Mouse (Mus musculus): ENCODE results near the gene Trim2.

DNA sequence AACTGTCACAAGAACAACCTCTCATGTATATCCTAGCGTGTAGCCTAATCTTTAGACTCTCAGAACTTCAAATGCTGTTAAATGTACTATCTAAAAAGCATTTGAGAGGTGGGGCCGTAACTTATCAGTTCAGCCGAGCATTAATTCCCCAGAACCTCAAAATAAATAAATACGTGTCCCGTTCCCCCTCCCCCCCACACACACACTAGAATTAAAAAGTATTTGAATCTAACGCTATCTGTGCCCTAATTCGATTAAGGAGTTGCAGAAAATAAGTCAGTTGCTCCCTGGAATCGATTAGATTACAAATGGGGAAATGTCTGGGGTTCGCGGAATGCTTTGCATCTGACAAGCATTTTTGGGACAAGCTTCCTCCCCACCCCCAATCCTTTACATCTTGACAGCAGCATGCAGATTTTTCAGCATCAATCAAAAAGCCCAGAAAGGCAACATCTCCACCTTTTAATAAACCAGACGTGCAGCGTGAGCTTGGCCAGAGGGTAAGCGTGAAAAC is 48.1 kb downstream of the Trim2 start:
- TF ChIP-seq USF1 (IDR thresholded peaks at IDR 0.05; ENCODE audit: low read depth) (no peak), CTCF (IDR thresholded peaks at IDR 0.05; ENCODE audit: control insufficient read depth, insufficient read depth, insufficient read length) (no peak), MYOG (IDR thresholded peaks at IDR 0.05; ENCODE audit: control insufficient read depth, extremely low read depth, insufficient read length) (no peak), MAX (IDR thresholded peaks at IDR 0.05) (no peak), MYOD1 (IDR thresholded peaks at IDR 0.05; ENCODE audit: control insufficient read depth, insufficient read length, low read depth) (no peak)

All from C2C12 (cell line).